Mouse (Mus musculus) lung, embryonic 16.5 days (tissue): ENCODE measurements at regions not wholly inside any gene's neighbourhood (a gene's known extent, or its start where the extent isn't known, plus 50 kb on each side); places are given as distances from the start of the nearest gene placed in this dataset.

ENCODE experiments used
- ATAC-seq: fragments of 200-750 bp; cut with Nextera tagmentation; 2 replicates; pipeline ENCODE4 v1.8.0; 2017; ENCODE audit warnings: low read depth, mild to moderate bottlenecking, moderate library complexity
- H3K27ac ChIP-seq: fragments of 300-500 bp; sonication (generic); 2 replicates; pipeline ENCODE4 v1.5.1; 2014; ENCODE audit warnings: mild to moderate bottlenecking, control low read depth, low read length
- H3K27me3 ChIP-seq: fragments of 300-500 bp; sonication (generic); 2 replicates; pipeline ENCODE4 v1.6.1; 2014; ENCODE audit warnings: low read depth, low read length, mixed read lengths; ENCODE audit not compliant: control insufficient read depth, insufficient read depth
- H3K36me3 ChIP-seq: fragments of 300-500 bp; sonication (generic); 2 replicates; pipeline ENCODE4 v1.6.1; 2014; ENCODE audit warnings: low read length; ENCODE audit not compliant: control insufficient read depth, insufficient read depth
- H3K4me1 ChIP-seq: fragments of 300-500 bp; sonication (generic); replicated peaks from 2 replicates; pipeline ENCODE4 v1.6.1; 2014; ENCODE audit warnings: low read length, mixed read lengths; ENCODE audit not compliant: control insufficient read depth, insufficient read depth
- H3K4me2 ChIP-seq: fragments of 300-500 bp; sonication (generic); 2 replicates; pipeline ENCODE4 v1.6.1; 2014; ENCODE audit warnings: low read depth, low read length, control low read depth
- H3K4me3 ChIP-seq: fragments of 300-500 bp; sonication (generic); 2 replicates; pipeline ENCODE4 v1.5.1; 2014; ENCODE audit warnings: mild to moderate bottlenecking, low read length, control low read depth
- H3K9ac ChIP-seq: fragments of 300-500 bp; sonication (generic); 2 replicates; pipeline ENCODE4 v1.6.1; 2014; ENCODE audit warnings: low read length, control low read depth
- H3K9me3 ChIP-seq: fragments of 300-500 bp; sonication (generic); 2 replicates; pipeline ENCODE4 v1.6.1; 2016; ENCODE audit warnings: low read length; ENCODE audit not compliant: control insufficient read depth
- WGBS: fragments of 180-500 bp; shearing (Covaris S2); extraction: QIAGEN DNeasy Blood & Tissue Kit; methylation state at CpG from one replicate; pipeline ENCODE4 v1.1.7; 2014; 5-methylcytosine and 5-hydroxymethylcytosine counted together

GRCm38 (mm10) chr6:93573679-93574635 is 630.7 kb upstream of the Adamts9 start:
- ATAC-seq, result no peak
- no peaks in the 10 kb centered on the region for H3K36me3 ChIP-seq

GRCm38 (mm10) chr6:93569866-93570265 is 626.6 kb upstream of the Adamts9 start:
- 91% methylated on average over 2 of the region's 2 CpGs for WGBS
- Histone ChIP-seq H3K27ac (no peak overlapping the region), H3K27me3 (no peaks in the 10 kb centered on the region), H3K4me3 (no peak overlapping the region), H3K4me1 (no peaks in the 10 kb centered on the region), H3K36me3 (no peaks in the 10 kb centered on the region), H3K9me3 (no peaks in the 10 kb centered on the region), H3K4me2 (no peak overlapping the region), H3K9ac (no peak overlapping the region)
- no peak for ATAC-seq

More at GRCm38 (mm10) chr6:93573679-93574635, 630.7 kb upstream of the Adamts9 start:
- no peak overlapping the region for H3K4me2 ChIP-seq
- no peaks in the 10 kb centered on the region for H3K4me1 ChIP-seq
- no peaks in the 10 kb centered on the region for H3K27me3 ChIP-seq
- no peaks in the 10 kb centered on the region for H3K9me3 ChIP-seq
- H3K9ac ChIP-seq, result no peak overlapping the region
- WGBS, result 68% methylated on average over 7 of the region's 7 CpGs
- H3K4me3 ChIP-seq, result no peak overlapping the region
- H3K27ac ChIP-seq, result no peak overlapping the region

- no peak overlapping the region for H3K4me3 ChIP-seq
- no peak overlapping the region for H3K9ac ChIP-seq
- H3K36me3 ChIP-seq, result no peaks in the 10 kb centered on the region
- H3K4me2 ChIP-seq, result no peak overlapping the region
- ATAC-seq, result no peak
- H3K27ac ChIP-seq, result no peak overlapping the region
- WGBS, result 76% methylated on average over 6 of the region's 6 CpGs
- H3K4me1 ChIP-seq, result no peaks in the 10 kb centered on the region
- no peaks in the 10 kb centered on the region for H3K9me3 ChIP-seq
- H3K27me3 ChIP-seq, result no peaks in the 10 kb centered on the region
Observed at GRCm38 (mm10) chr6:93569211-93569610, 625.9 kb upstream of the Adamts9 start.

GRCm38 (mm10) chr6:93566661-93567060 is 623.4 kb upstream of the Adamts9 start:
- Histone ChIP-seq H3K4me1 (no peaks in the 10 kb centered on the region), H3K36me3 (no peaks in the 10 kb centered on the region), H3K27me3 (no peaks in the 10 kb centered on the region), H3K9me3 (no peaks in the 10 kb centered on the region), H3K27ac (no peak overlapping the region), H3K4me2 (no peak overlapping the region), H3K4me3 (no peak overlapping the region), H3K9ac (no peak overlapping the region)
- 25% methylated on average over 2 of the region's 2 CpGs for WGBS
- no peak for ATAC-seq

GRCm38 (mm10) chr6:93548311-93548710 is 605.0 kb upstream of the Adamts9 start:
- Histone ChIP-seq H3K27ac (no peak overlapping the region), H3K4me3 (no peak overlapping the region), H3K9me3 (no peaks in the 10 kb centered on the region), H3K9ac (no peak overlapping the region), H3K4me2 (no peak overlapping the region), H3K4me1 (no peaks in the 10 kb centered on the region; the same call in 1 of the 2 replicates), H3K36me3 (no peaks in the 10 kb centered on the region), H3K27me3 (no peaks in the 10 kb centered on the region)
- 50% methylated on average over 2 of the region's 2 CpGs for WGBS
- ATAC-seq, result no peak

GRCm38 (mm10) chr6:93544246-93544645 is 601.0 kb upstream of the Adamts9 start:
- H3K9ac ChIP-seq, result no peak overlapping the region
- no peak overlapping the region for H3K27ac ChIP-seq
- WGBS, result 40% methylated on average over 1 of the region's 1 CpGs
- ATAC-seq, result no peak
- H3K36me3 ChIP-seq, result no peaks in the 10 kb centered on the region
- no peak overlapping the region for H3K4me3 ChIP-seq
- no peaks in the 10 kb centered on the region for H3K9me3 ChIP-seq
- H3K4me2 ChIP-seq, result no peak overlapping the region
- H3K27me3 ChIP-seq, result no peaks in the 10 kb centered on the region
- H3K4me1 ChIP-seq, result no peaks in the 10 kb centered on the region; the same call in 1 of the 2 replicates

GRCm38 (mm10) chr6:93543354-93544129 is 600.2 kb upstream of the Adamts9 start:
- Histone ChIP-seq H3K9me3 (no peaks in the 10 kb centered on the region), H3K9ac (peak overlapping the region; percentile 46), H3K4me3 (peak overlapping the region; percentile 26), H3K27me3 (no peaks in the 10 kb centered on the region), H3K4me2 (peak overlapping the region; percentile 40), H3K27ac (no peak overlapping the region), H3K4me1 (no peaks in the 10 kb centered on the region; the same call in 1 of the 2 replicates), H3K36me3 (no peaks in the 10 kb centered on the region)
- ATAC-seq, result peak; percentile 65; the same call in 1 of the 2 replicates
- 43% methylated on average over 15 of the region's 15 CpGs for whole genome bisulfite sequencing

GRCm38 (mm10) chr6:93539583-93539982 is 596.3 kb upstream of the Adamts9 start:
- ATAC-seq, result no peak
- H3K27ac ChIP-seq, result no peak overlapping the region
- no peak overlapping the region for H3K9ac ChIP-seq
- H3K27me3 ChIP-seq, result no peaks in the 10 kb centered on the region
- H3K4me1 ChIP-seq, result no peaks in the 10 kb centered on the region; the same call in 1 of the 2 replicates
- no peaks in the 10 kb centered on the region for H3K9me3 ChIP-seq
- H3K4me2 ChIP-seq, result no peak overlapping the region
- H3K4me3 ChIP-seq, result no peak overlapping the region
- no peaks in the 10 kb centered on the region for H3K36me3 ChIP-seq
- 85% methylated on average over 1 of the region's 1 CpGs for WGBS

- H3K9me3 ChIP-seq, result no peaks in the 10 kb centered on the region
Observed at GRCm38 (mm10) chr6:93539171-93539570, 595.9 kb upstream of the Adamts9 start.

More at GRCm38 (mm10) chr6:93539171-93539570, 595.9 kb upstream of the Adamts9 start:
- no peaks in the 10 kb centered on the region for H3K36me3 ChIP-seq
- no peak overlapping the region for H3K9ac ChIP-seq
- no peaks in the 10 kb centered on the region for H3K27me3 ChIP-seq
- no peak overlapping the region for H3K4me2 ChIP-seq
- WGBS, result 78% methylated on average over 4 of the region's 4 CpGs
- no peak overlapping the region for H3K4me3 ChIP-seq
- H3K27ac ChIP-seq, result no peak overlapping the region
- ATAC-seq, result no peak
- no peaks in the 10 kb centered on the region; the same call in 1 of the 2 replicates for H3K4me1 ChIP-seq
